Mouse (Mus musculus) kidney, adult 9 months (tissue): ENCODE measurements at regions not wholly inside any gene's neighbourhood (a gene's known extent, or its start where the extent isn't known, plus 50 kb on each side); places are given as distances from the start of the nearest gene placed in this dataset.

Experiments
- DNase-seq: peaks from one replicate; pipeline ENCODE4 v3.0.0; 2022

GRCm38 (mm10) chr6:35601373-35601772, 61.7 kb upstream of the Mtpn start:
- DNase-seq, result peak; percentile 1

DNA sequence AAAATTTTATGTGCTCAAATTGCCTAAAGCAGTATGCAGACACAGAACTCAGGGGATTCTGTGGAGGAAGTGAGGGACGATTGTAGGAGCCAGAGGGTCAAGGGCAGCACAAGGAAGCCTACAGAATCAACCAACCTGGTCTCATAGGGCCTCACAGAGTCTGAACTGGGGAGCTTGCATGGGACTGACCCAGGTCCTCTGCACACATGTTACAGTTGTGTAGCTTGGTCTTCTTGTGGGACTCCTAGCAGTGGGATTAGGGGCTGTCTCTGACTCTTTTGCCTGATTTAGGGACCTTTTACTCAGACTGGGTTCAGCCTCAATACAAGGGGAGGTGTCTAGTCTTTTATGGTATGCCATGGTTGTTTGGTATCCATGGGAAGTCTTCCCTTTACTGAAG, 60.2 kb upstream of the Mtpn start:
- no peak for DNase-seq

DNA sequence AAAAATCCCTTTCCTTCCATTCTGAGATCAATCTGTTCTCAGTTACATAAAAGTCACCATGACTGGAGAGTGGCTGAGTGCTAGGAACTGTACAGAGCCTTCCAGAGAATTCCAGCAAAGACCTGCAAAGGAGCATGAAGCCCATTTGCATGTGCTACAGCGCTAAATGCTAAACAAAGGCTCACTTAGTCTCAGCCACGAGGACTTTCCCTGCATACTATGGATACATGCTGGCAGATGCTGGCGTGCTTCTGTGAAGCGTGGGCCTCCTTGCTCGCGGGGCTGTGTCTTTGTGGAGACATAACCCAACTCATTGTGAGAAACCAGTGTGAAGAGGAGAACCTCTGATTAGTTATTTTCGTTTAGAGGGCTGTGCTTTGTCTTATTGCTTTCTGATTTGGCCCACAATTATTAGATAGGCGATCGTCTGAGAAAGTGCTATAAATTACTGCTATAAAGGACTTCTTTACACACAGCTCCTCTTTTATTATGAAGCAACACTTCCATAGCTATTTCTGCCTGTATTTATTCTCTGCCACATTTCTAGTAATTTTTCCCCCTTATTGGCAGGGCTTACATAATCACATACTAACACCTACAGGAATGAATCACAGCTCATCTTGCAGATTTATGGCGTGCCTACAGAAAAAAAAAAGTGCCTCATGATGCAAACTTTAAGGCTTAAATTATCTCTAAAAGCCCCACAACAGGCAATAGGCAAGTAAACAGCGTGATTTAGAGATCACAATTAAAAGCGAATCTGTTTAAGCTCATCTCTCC, 58.9 kb upstream of the Mtpn start:
- no peak for DNase-seq

DNA sequence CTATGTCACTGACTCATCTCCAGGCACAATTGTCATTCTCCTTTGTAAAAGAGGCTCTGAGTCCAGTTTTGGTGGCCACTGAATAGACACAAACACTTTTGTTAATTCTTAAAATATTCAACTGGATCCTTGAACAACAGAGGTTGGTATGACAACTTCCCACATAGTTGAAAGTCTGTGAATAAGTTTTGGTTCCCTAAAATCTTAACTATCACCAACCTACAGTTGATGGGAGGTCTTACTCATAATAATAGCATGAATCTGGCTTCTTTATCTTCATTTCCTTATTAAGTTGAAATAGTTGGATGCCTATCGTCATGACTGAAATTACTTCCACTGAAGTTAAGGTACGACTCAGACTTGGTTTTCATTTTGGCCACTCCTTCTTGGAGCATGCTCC, 55.3 kb upstream of the Mtpn start:
- DNase-seq, result no peak

- no peak for DNase-seq
Measured at GRCm38 (mm10) chr6:35592234-35592633, 52.5 kb upstream of the Mtpn start.
